Comparison of ENCODE assay signal across 23 mouse cellular contexts in the genomic region with DNA sequence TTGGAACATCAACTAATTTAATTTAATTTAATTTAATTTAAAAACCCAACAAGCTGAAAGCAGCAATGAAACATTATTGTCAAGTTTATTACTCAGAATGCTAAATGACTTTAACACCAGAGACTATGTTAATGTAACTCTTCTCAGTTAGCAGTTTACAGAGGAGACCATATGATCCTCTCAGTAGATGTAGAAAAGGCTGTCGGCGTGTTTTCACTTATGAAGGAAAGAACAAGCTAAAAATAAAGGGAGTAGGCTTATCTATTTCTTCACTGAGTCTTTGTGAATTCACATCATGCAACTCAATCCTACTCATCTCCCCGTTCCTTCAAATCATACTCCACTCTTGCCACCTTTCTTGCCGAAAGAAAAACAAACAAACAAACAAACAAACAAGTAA. TPM values are rescaled to one million over a fixed set of nuclear protein-coding genes. Genes with fewer than 3 reads are reported as not detected.
"Had no signal": no experiment of that assay in that cellular context is flagged by ENCODE, and none has a peak within 500 bp of the region (broad histone marks: within the 10 kb centered on the region; RNA-seq: fewer than 3 reads in every experiment).

No protein-coding gene starts in this region.

- H3K27me3 ChIP-seq: limb, embryonic 13.5 days; liver, embryonic 12.5 days; liver, embryonic 15.5 days; lung, embryonic 15.5 days; megakaryocyte, embryonic 14.5 days; midbrain, embryonic 15.5 days; neural tube, embryonic 12.5 days; neural tube, embryonic 15.5 days had no signal

- H3K9ac ChIP-seq: limb, embryonic 13.5 days; liver, embryonic 12.5 days; liver, embryonic 15.5 days; lung, embryonic 15.5 days; midbrain, embryonic 15.5 days; neural tube, embryonic 12.5 days; neural tube, embryonic 15.5 days had no signal

- H3K4me1 ChIP-seq: liver, embryonic 12.5 days; liver, embryonic 15.5 days; lung, embryonic 15.5 days; megakaryocyte, embryonic 14.5 days; midbrain, embryonic 15.5 days; neural tube, embryonic 12.5 days had no signal

- H3K27ac ChIP-seq: limb, embryonic 13.5 days; liver, embryonic 12.5 days; liver, embryonic 15.5 days; lung, embryonic 15.5 days; midbrain, embryonic 10.5 days; midbrain, embryonic 15.5 days; neural tube, embryonic 12.5 days; neural tube, embryonic 15.5 days had no signal

- ATAC-seq: inflammation-experienced regulatory T-cells, adult 6 months; intestine, embryonic 16.5 days; liver, embryonic 12.5 days; midbrain, embryonic 15.5 days had no signal

- H3K36me3 ChIP-seq: limb, embryonic 13.5 days; liver, embryonic 12.5 days; liver, embryonic 15.5 days; lung, embryonic 15.5 days; midbrain, embryonic 10.5 days; midbrain, embryonic 15.5 days; neural tube, embryonic 12.5 days; neural tube, embryonic 15.5 days had no signal

- DNase-seq: kidney, adult 2 months; kidney, postnatal 10 days; kidney, postnatal 36 days; layer of hippocampus, postnatal 36 days; left cerebral cortex, postnatal 4 days; liver; lung, adult 18-20 months; lung, postnatal 10 days; lung, postnatal 36 days; thymus, adult 2 months; thymus, postnatal 25 days had no signal

- H3K4me3 ChIP-seq: limb, embryonic 13.5 days; liver, embryonic 12.5 days; liver, embryonic 15.5 days; lung, embryonic 15.5 days; megakaryocyte, embryonic 14.5 days; midbrain, embryonic 10.5 days; midbrain, embryonic 15.5 days; neural tube, embryonic 12.5 days; neural tube, embryonic 15.5 days had no signal

- H3K9me3 ChIP-seq: limb, embryonic 13.5 days; liver, embryonic 12.5 days; liver, embryonic 15.5 days; lung, embryonic 15.5 days; megakaryocyte, embryonic 14.5 days; midbrain, embryonic 10.5 days; midbrain, embryonic 15.5 days; neural tube, embryonic 12.5 days; neural tube, embryonic 15.5 days had no signal

- H3K4me2 ChIP-seq: limb, embryonic 13.5 days; liver, embryonic 12.5 days; liver, embryonic 15.5 days; lung, embryonic 15.5 days; midbrain, embryonic 15.5 days; neural tube, embryonic 12.5 days; neural tube, embryonic 15.5 days had no signal

RNA-seq across cellular contexts. Expression of a gene that starts 38.1 kb away (rescaled TPM):
- total RNA-seq: left cerebral cortex, postnatal 4 days had no signal
- polyA plus RNA-seq: inflammation-experienced regulatory T-cells, adult 6 months; spleen, adult 2 months; thymus, adult 2 months had no signal

RNA-seq across cellular contexts. Expression of a gene that starts 47.0 kb away (rescaled TPM):
- polyA plus RNA-seq: inflammation-experienced regulatory T-cells, adult 6 months had no signal
